Mouse (Mus musculus) layer of hippocampus, postnatal 36 days (tissue): ENCODE measurements around the gene Tcte1. TPM values are rescaled to one million over a fixed set of nuclear protein-coding genes. Genes with fewer than 3 reads are reported as not detected.
A peak's percentile ranks its signal among the peaks of the same experiment; 100 is the strongest.

Experiments
- DNase-seq, 2 experiments: peaks; one replicate each; pipeline ENCODE4 v3.0.0; 2022
- total RNA-seq, 2 experiments: library from RNA; stranded (reverse); gene quantifications; 2 replicates each; pipeline ENCODE4 v1.2.3; 2021

Gene Tcte1
- total RNA-seq, 2 experiments from 2014 or later, result 0.43 to 0.65 TPM

DNA sequence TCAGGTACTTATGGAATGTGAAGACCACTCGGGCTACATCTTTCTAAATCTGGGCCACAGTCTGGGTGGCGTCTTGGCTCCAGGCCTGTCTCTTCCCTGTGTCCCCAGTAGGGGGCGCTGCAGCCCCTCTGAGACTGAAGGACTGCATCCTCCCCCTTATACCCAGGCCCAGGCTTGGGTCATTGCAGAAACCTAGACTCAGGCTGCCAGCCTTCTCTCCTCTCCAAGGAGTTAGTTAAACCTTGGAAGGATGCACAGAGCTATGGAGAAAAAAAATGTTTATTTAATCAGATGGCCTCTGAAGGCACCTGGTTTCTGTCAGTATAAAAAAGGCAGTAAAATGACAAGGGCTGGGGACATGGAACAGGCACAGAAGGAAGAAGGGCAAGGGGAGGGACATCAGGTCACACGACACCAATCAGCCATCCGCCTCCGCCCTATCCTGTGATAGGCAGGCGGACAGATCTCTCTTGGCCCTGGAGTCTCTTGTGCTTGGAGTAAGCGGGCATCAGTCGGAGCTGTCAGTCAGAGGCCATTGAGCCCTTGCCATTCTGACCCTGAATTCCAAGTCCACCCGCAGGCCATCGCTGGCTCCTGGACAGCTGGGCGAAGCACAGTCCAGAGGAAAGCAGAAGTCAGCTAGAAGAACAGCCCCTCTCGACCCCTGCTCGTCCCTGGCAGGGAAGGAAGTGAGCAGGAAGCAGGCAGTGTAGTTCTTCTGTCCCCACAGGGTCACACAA, 61.9 kb downstream of the Tcte1 start:
- DNase-seq, result peak; percentile 64 to 75

DNA sequence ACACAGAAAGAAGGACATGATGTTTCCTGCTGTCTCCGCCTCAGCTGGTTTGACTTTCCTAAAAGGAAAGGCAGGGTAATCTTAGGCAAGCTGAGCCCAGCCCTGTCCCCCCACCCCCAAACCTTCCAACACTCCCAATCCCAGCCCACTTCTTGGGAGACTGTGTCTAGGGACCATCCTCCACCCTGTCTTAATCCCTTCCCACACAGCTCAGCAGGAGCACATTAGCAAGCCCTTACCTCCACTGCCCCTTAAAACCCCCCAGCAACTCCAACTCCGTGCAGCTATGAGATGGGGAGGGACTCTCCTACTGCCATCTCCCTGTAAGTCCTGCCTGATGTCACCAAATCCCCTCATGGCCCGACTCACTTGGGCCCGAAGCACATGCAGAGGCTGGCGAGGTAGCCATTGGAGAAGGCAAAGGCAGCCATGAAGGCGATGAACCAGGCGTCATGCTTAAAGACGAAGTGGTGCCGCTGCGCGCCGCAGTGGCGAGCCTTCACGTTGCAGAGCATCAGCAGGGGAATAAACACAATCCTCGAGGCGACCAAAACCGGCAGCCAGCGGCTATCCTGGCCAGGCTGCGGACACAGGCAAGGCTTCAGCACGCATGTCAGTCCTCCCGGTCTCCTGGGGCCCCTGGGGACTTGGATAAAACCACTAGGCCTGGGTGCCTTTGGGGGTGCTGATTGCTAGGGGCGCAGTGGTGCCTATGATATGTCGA, 62.7 kb downstream of the Tcte1 start:
- no peak for DNase-seq

DNA sequence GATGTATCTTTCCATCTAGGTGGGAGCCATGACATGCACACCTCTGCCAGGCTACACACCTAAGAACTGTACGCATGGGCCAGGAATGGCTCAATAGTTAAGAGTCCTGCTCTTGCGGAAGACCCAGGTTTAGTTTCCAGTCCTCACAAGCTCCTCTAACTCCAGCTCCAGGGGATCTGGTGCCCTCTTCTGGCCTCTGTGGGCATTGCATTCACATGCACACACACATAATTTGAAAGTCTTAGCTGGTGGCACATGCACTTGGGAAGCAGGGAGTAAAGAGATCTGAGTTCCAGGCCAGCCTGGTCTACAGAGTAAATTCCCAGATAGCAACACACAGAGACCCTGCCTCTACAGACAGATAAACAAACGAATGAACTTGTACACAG, 63.2 kb downstream of the Tcte1 start:
- DNase-seq, result no peak

DNA sequence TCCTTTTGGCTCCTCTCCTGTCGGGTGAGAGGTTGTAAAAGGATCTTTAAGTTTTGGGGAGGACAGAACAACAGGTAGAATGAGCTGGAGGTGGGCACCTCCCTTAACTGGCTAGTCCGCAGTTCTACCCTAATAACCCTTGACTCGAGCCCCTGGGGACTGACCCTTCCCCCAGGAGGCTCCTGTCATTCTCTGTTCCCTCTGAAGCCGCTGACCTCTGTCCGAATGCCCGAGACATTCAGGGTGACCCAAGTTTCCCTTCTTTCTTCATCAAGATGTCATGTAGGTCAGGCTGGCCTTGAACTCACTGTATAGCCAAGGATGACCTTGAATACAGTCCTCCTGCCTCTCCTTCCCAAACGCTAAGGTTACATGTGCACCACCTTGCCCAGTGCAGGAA, 65.1 kb downstream of the Tcte1 start:
- DNase-seq, result no peak

DNA sequence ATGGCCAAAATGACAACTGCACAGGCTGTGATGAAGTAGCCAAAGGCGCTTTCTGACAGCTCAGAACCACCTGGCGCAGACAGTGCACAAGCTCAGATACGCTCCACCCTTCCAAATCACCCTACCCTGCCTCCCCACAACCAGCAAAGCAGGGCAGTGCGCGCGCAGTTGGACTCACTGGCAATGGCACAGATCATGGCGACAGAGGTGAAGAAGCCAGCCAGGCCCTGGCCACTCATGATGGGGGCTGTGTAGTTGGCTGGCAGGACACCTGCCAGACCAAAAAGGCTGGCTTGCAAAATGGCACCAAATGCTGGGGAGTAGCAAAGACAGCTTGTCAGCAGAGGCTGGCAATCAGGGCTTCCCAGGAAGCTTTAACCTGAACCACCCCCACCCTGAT, 66.0 kb downstream of the Tcte1 start:
- no peak for DNase-seq

DNA sequence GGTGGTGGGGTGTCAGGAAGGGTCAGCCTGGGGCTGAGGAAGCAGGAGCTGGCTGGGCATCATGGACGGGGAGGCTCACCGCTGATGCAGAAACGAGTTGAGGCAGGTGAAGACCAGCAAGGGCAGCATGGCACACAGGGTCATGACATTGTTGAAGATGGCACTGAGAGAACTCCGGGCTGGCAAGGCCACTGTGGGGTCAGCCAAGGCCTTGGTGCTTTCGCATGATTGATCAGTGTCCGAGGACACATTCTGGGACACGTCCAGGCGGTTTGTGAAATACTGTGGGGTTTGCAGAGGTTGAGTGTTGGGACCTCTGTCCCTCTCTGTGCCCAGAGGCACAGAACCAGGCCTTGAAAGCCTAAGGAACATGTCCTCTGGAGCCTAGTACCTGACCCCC, 66.6 kb downstream of the Tcte1 start:
- DNase-seq, result no peak

DNA sequence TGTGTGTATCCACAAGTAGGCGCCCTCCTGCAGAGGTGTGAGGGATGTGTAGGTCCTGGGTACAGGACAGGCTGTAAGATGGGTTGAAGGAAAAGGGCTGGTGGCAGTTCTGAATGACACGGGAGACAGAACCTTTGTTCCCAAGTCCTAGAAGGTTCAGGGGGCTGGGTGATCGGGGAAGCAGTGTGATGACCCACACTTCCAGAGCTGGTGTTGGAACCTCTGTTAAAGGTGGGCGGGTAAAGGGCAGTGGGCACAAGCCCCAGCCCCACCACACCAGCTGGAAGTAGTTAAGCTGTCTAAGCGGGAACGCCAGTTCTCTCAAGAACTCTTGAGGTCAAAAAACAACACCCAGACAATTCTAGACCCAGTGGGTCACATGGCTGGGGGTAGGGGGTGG, 67.2 kb downstream of the Tcte1 start:
- DNase-seq, result no peak

DNA sequence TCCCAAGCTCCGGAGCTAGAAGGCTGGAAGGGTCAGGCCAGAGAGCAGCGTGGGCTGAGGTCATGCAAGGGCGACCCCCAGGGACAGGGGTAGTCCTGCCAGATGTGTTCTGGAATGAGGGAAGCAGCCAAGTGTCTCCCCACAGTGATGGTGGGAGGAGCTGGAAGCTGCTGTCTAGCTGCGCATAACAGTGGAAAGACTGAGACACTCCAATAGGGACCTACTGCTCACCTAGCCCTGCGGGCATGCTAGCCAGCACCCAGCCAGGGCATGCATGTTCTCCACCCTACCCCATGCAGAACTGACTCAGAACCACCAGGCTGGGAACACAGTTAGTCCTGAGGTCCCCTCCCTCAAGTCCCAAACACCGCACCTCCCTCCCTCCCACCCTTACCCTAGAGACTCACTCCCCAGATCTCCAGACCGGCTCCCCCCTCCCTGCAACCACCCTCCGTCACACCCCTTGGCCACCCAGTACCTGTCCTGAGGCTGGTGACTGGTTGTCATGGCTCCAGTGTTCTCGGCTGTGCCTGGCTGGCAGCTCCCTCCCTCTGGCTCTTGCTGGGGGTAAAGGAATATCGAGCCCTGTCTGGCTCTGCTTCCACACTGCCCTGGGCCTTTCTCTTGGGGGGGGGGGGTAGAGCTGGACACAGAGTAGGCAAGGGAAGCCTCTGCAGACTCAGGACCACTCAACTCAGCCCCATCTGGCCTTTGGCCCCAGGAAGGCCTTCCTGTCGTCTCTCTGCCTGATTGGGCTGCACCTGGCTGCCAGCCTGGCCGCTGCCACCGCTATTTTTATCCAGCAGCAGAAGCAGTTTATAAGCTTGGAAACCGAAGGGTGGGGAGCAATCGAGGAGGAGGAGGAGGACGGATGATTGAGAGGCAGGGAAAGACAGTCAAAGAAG, 68.7 kb downstream of the Tcte1 start:
- no peak for DNase-seq

Other genes with a start within 250 kb of the Tcte1 start
- 10 to 100 TPM; 56.7 to 57.5 TPM for gene Cdc5l, start 89.7 kb upstream of the Tcte1 start, total RNA-seq
- 1 to 10 TPM; 3.9 to 4.4 TPM for gene Spats1, start 48.0 kb upstream of the Tcte1 start, total RNA-seq
- gene Aars2, start 16.6 kb upstream of the Tcte1 start, total RNA-seq, result 10 to 100 TPM; 22.7 to 25.4 TPM
- gene Tmem151b, start 26.2 kb downstream of the Tcte1 start, total RNA-seq, result 100 to 1,000 TPM; 106 to 112 TPM
- gene Nfkbie, start 32.3 kb downstream of the Tcte1 start, total RNA-seq, result 1 to 10 TPM; 2.6 to 3.4 TPM
- gene Slc35b2, start 40.4 kb downstream of the Tcte1 start, total RNA-seq, result 10 to 100 TPM; 28.2 to 29.4 TPM
- 1,000 to 10,000 TPM; 1,811 to 1,865 TPM for gene Hsp90ab1, start 49.8 kb downstream of the Tcte1 start, total RNA-seq
- 10 to 100 TPM; 20.8 to 21.5 TPM for gene Slc29a1, start 76.2 kb downstream of the Tcte1 start, total RNA-seq
- not detected for gene Mymx, start 78.7 kb downstream of the Tcte1 start, total RNA-seq
- 1 to 10 TPM in 1 of 2 experiments, under 1 TPM in 1; 0.22 to 1.4 TPM for gene Capn11, start 135.9 kb downstream of the Tcte1 start, total RNA-seq
- 10 to 100 TPM; 39.5 to 43.9 TPM for gene Mrpl14, start 162.9 kb downstream of the Tcte1 start, total RNA-seq
- gene Tmem63b, start 163.5 kb downstream of the Tcte1 start, total RNA-seq, result 100 to 1,000 TPM; 171 to 180 TPM
- not detected for gene 1600014C23Rik, start 210.4 kb downstream of the Tcte1 start, total RNA-seq